Mouse (Mus musculus) kidney, embryonic 16.5 days (tissue): Measurements from ENCODE around the gene Klk8. TPM values are rescaled to one million over a fixed set of nuclear protein-coding genes. Genes with fewer than 3 reads are reported as not detected.

Experiments
- ATAC-seq: fragments of 200-750 bp; cut with Nextera tagmentation; 2 replicates; pipeline ENCODE4 v1.8.0; 2017; ENCODE audit warnings: moderate TSS enrichment; ENCODE audit not compliant: low FRiP score, low TSS enrichment
- H3K27ac ChIP-seq: fragments of 300-500 bp; sonication (generic); 2 replicates; pipeline ENCODE4 v1.5.1; 2014; ENCODE audit warnings: low read length
- H3K27me3 ChIP-seq: fragments of 300-500 bp; sonication (generic); 2 replicates; pipeline ENCODE4 v1.6.1; 2014; ENCODE audit warnings: low read length, control low read depth, mixed read lengths; ENCODE audit not compliant: insufficient read depth
- H3K36me3 ChIP-seq: fragments of 300-500 bp; sonication (generic); 2 replicates; pipeline ENCODE4 v1.6.1; 2014; ENCODE audit warnings: low read length, control low read depth, mixed read lengths; ENCODE audit not compliant: insufficient read depth
- H3K4me1 ChIP-seq: fragments of 300-500 bp; sonication (generic); 2 replicates; pipeline ENCODE4 v1.6.1; 2014; ENCODE audit warnings: low read length, control low read depth, mixed read lengths; ENCODE audit not compliant: insufficient read depth
- H3K4me2 ChIP-seq: fragments of 300-500 bp; sonication (generic); replicated peaks from 2 replicates; pipeline ENCODE4 v1.6.1; 2014; ENCODE audit warnings: low read depth, low read length
- H3K4me3 ChIP-seq: fragments of 300-500 bp; sonication (generic); 2 replicates; pipeline ENCODE4 v1.5.1; 2014; ENCODE audit warnings: mild to moderate bottlenecking, low read length
- H3K9ac ChIP-seq: fragments of 300-500 bp; sonication (generic); replicated peaks from 2 replicates; pipeline ENCODE4 v1.6.1; 2014; ENCODE audit warnings: low read length
- H3K9me3 ChIP-seq: fragments of 300-500 bp; sonication (generic); 2 replicates; pipeline ENCODE4 v1.6.1; 2016; ENCODE audit warnings: low read length, control low read depth
- WGBS: fragments of 180-500 bp; shearing (Covaris S2); extraction: QIAGEN DNeasy Blood & Tissue Kit; methylation state at CpG from one replicate; pipeline ENCODE4 v1.1.7; 2014; 5-methylcytosine and 5-hydroxymethylcytosine counted together
- polyA plus RNA-seq: library from polyadenylated mRNA; unstranded; fragments of >200 nt; fragmentation: Nextera tagmentation; extraction: Ambion mirVana; gene quantifications from 2 replicates; pipeline ENCODE4 v1.2.1, GENCODE M21; 2015

The Klk8 gene
- polyA plus RNA-seq, 1 experiment from 2014 or later: 31.2 TPM

- WGBS: 86% methylated on average over 7 of the region's 7 CpGs
- Histone ChIP-seq H3K4me2 (no peak overlapping the region), H3K27ac (no peak overlapping the region), H3K4me3 (no peak overlapping the region), H3K9ac (no peak overlapping the region), H3K9me3 (no peaks in the 10 kb centered on the region), H3K4me1 (no peaks in the 10 kb centered on the region), H3K27me3 (no peaks in the 10 kb centered on the region), H3K36me3 (no peaks in the 10 kb centered on the region)
- no peak for ATAC-seq
These were observed 24.2 kb downstream of the Klk8 start for GRCm38 (mm10) chr7:43821581-43821980.

GRCm38 (mm10) chr7:43824199-43824598, 26.8 kb downstream of the Klk8 start, which contains the start of gene Klk6:
Klk6 (plus strand) TSS chr7:43824499.
- H3K4me1 ChIP-seq: no peaks in the 10 kb centered on the region
- no peak for ATAC-seq
- 86% methylated on average over 10 of the region's 10 CpGs for WGBS
- H3K4me2 ChIP-seq: no peak within 1 kb of the TSS
- no peak within 1 kb of the TSS for H3K4me3 ChIP-seq
- H3K27me3 ChIP-seq: no peaks in the 10 kb centered on the region
- H3K9me3 ChIP-seq: no peaks in the 10 kb centered on the region; the same call in 1 of the 2 replicates
- H3K36me3 ChIP-seq: no peaks in the 10 kb centered on the region
- H3K9ac ChIP-seq: no peak within 1 kb of the TSS
- H3K27ac ChIP-seq: no peak within 1 kb of the TSS

GRCm38 (mm10) chr7:43826056-43826455, 28.7 kb downstream of the Klk8 start:
- no peak for ATAC-seq
- no peaks in the 10 kb centered on the region for H3K4me1 ChIP-seq
- H3K4me3 ChIP-seq: no peak overlapping the region
- H3K9ac ChIP-seq: no peak overlapping the region
- no peaks in the 10 kb centered on the region for H3K27me3 ChIP-seq
- no peaks in the 10 kb centered on the region for H3K36me3 ChIP-seq
- no peak overlapping the region for H3K27ac ChIP-seq
- H3K9me3 ChIP-seq: no peaks in the 10 kb centered on the region; the same call in 1 of the 2 replicates
- H3K4me2 ChIP-seq: no peak overlapping the region
- WGBS: 79% methylated on average over 5 of the region's 5 CpGs

- Histone ChIP-seq H3K4me1 (no peaks in the 10 kb centered on the region), H3K27ac (no peak overlapping the region), H3K9ac (no peak overlapping the region), H3K9me3 (no peaks in the 10 kb centered on the region; the same call in 1 of the 2 replicates), H3K4me2 (no peak overlapping the region), H3K27me3 (no peaks in the 10 kb centered on the region), H3K4me3 (no peak overlapping the region), H3K36me3 (no peaks in the 10 kb centered on the region)
- no peak for ATAC-seq
- WGBS: 85% methylated on average over 4 of the region's 4 CpGs
These were observed 30.3 kb downstream of the Klk8 start for GRCm38 (mm10) chr7:43827706-43828105.

- ATAC-seq: no peak
- Histone ChIP-seq H3K27ac (no peak overlapping the region), H3K27me3 (no peaks in the 10 kb centered on the region), H3K4me3 (no peak overlapping the region), H3K9me3 (no peaks in the 10 kb centered on the region; the same call in 1 of the 2 replicates), H3K9ac (no peak overlapping the region), H3K4me2 (no peak overlapping the region), H3K36me3 (no peaks in the 10 kb centered on the region), H3K4me1 (no peaks in the 10 kb centered on the region)
- 92% methylated on average over 8 of the region's 8 CpGs for WGBS
These were observed 31.6 kb downstream of the Klk8 start for GRCm38 (mm10) chr7:43829006-43829405.

- Histone ChIP-seq H3K9ac (no peak within 1 kb of the TSS), H3K27ac (no peak within 1 kb of the TSS), H3K4me2 (no peak within 1 kb of the TSS), H3K4me1 (no peaks in the 10 kb centered on the region), H3K4me3 (no peak within 1 kb of the TSS), H3K36me3 (no peaks in the 10 kb centered on the region), H3K9me3 (no peaks in the 10 kb centered on the region), H3K27me3 (no peaks in the 10 kb centered on the region)
- no peak for ATAC-seq
- WGBS: 63% methylated on average over 3 of the region's 3 CpGs
These were observed 44.3 kb downstream of the Klk8 start, which contains the start of gene Klk5 for GRCm38 (mm10) chr7:43841701-43842100. Klk5 (plus strand) TSS chr7:43841971.

GRCm38 (mm10) chr7:43843801-43844200, 46.4 kb downstream of the Klk8 start:
- ATAC-seq: no peak
- H3K4me1 ChIP-seq: no peaks in the 10 kb centered on the region
- 86% methylated on average over 4 of the region's 4 CpGs for WGBS

GRCm38 (mm10) chr7:43851616-43852015, 54.2 kb downstream of the Klk8 start:
- no peak for ATAC-seq
- H3K4me3 ChIP-seq: no peak overlapping the region
- no peaks in the 10 kb centered on the region for H3K36me3 ChIP-seq
- H3K4me2 ChIP-seq: no peak overlapping the region
- no peaks in the 10 kb centered on the region for H3K27me3 ChIP-seq
- no peaks in the 10 kb centered on the region for H3K4me1 ChIP-seq
- H3K9me3 ChIP-seq: no peaks in the 10 kb centered on the region
- H3K9ac ChIP-seq: no peak overlapping the region
- WGBS: 86% methylated on average over 6 of the region's 6 CpGs
- H3K27ac ChIP-seq: no peak overlapping the region

More at GRCm38 (mm10) chr7:43843801-43844200, 46.4 kb downstream of the Klk8 start:
- H3K9me3 ChIP-seq: no peaks in the 10 kb centered on the region
- H3K4me3 ChIP-seq: no peak overlapping the region
- no peaks in the 10 kb centered on the region for H3K36me3 ChIP-seq
- no peak overlapping the region for H3K9ac ChIP-seq
- H3K27ac ChIP-seq: no peak overlapping the region
- H3K4me2 ChIP-seq: no peak overlapping the region
- no peaks in the 10 kb centered on the region for H3K27me3 ChIP-seq

Other genes starting within 250 kb of the Klk8 start
- gene Zfp658, start 235.3 kb upstream of the Klk8 start, polyA plus RNA-seq: 3.7 and 3.8 TPM in 2 replicates
- 13.8 and 14.1 TPM in 2 replicates for gene Zfp719, start 218.0 kb upstream of the Klk8 start, polyA plus RNA-seq
- 0.06 and 0.24 TPM in 2 replicates for gene Zfp819, start 190.4 kb upstream of the Klk8 start, polyA plus RNA-seq
- gene Ceacam18, start 162.9 kb upstream of the Klk8 start, polyA plus RNA-seq: not detected in 2 replicates
- gene Siglece, start 137.4 kb upstream of the Klk8 start, polyA plus RNA-seq: 0.64 and 1.3 TPM in 2 replicates
- gene Ctu1, start 125.6 kb upstream of the Klk8 start, polyA plus RNA-seq: 15.7 and 19.7 TPM in 2 replicates
- gene Klk14, start 107.2 kb upstream of the Klk8 start, polyA plus RNA-seq: not detected in 2 replicates
- gene Klk13, start 85.0 kb upstream of the Klk8 start, polyA plus RNA-seq: 0.29 and 0.58 TPM in 2 replicates
- not detected in 2 replicates for gene Klk12, start 28.7 kb upstream of the Klk8 start, polyA plus RNA-seq
- gene Klk11, start 23.0 kb upstream of the Klk8 start, polyA plus RNA-seq: not detected in 2 replicates
- gene Klk10, start 16.5 kb upstream of the Klk8 start, polyA plus RNA-seq: 0.54 and 0.71 TPM in 2 replicates
- gene Klk9, start 5.7 kb upstream of the Klk8 start, polyA plus RNA-seq: 0.23 TPM in 1 of 2 replicates, not detected in the other
- 0.07 and 0.12 TPM in 2 replicates for gene Klk7, start 13.7 kb downstream of the Klk8 start, polyA plus RNA-seq
- gene Klk6, start 26.9 kb downstream of the Klk8 start, polyA plus RNA-seq: 0.15 TPM in 1 of 2 replicates, not detected in the other
- gene Klk5, start 44.4 kb downstream of the Klk8 start, polyA plus RNA-seq: not detected in 2 replicates
- not detected in 2 replicates for gene Klk4, start 83.6 kb downstream of the Klk8 start, polyA plus RNA-seq
- not detected in 2 replicates for gene Klk15, start 136.2 kb downstream of the Klk8 start, polyA plus RNA-seq
- not detected in 2 replicates for gene Klk1b8, start 153.1 kb downstream of the Klk8 start, polyA plus RNA-seq
- not detected in 2 replicates for gene Klk1b1, start 169.2 kb downstream of the Klk8 start, polyA plus RNA-seq
- gene Klk1b9, start 178.5 kb downstream of the Klk8 start, polyA plus RNA-seq: not detected in 2 replicates
- not detected in 2 replicates for gene Klk1b11, start 198.3 kb downstream of the Klk8 start, polyA plus RNA-seq
- not detected in 2 replicates for gene Klk1b26, start 214.6 kb downstream of the Klk8 start, polyA plus RNA-seq